Mouse (Mus musculus): Measurements from ENCODE around the gene Kank4. TPM values are rescaled to one million over a fixed set of nuclear protein-coding genes. Genes with fewer than 3 reads are reported as not detected.

The Kank4 gene
- total RNA-seq, 2 experiments from 2014 or later = 1.9 to 4.8 TPM

DNA sequence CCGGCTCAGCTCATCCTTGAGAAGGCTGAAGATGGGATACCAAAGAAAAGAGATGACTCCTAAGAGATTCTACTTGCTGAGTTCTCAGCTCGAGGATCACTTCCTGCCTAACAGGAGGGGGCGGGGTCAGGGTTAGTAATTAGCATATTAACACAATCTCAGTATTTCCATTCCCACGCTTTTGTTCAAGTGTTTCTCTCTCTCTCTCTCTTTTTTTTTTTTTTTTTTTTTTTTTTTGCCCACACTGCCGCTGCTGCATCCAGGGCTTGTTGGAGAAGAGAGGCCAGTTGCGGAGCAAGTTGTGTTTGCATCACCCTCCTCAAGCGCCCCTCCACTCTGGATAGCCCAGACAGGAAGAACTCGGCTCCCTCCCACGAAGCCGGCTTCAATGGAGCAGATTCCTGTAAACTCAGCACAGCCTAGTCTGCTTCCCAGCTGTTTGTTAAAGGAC is 27.5 kb downstream of the Kank4 start:
- no peak for DNase-seq
- intact Hi-C loops (cut with DNase I; ENCODE audit: low total_unique reads) = no loop called here

DNA sequence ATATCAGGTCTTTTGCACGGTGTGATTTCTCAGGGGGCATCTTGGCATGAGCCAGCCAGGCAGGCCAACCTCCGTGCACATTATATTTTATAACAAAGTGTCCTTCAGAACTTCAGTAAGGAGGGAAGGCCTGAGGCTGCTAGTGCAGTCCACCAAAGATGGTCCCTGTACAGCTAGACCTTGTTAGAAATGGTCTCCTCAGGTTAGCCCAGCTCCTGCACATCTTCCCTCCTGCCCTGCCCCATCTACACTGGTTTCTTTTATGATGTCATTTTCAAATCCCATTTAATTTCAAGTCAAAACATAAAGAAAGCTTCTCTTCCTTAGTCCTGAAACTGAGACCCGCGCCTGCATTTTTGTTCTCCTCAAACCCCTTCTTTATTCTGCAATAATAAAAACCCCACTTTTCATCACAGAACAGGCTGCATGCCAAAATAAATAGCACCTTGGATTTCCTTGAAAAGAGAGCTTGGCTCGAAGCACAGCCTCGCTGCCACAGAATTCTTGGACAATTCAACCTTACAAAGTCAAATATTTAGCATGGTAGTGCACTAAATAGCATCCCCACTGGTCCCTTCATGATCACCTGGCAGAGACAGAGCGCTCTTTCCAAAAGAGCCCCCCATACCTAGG is 28.1 kb downstream of the Kank4 start:
- intact Hi-C loops (cut with DNase I; ENCODE audit: low total_unique reads) = no loop called here
- no peak for DNase-seq

DNA sequence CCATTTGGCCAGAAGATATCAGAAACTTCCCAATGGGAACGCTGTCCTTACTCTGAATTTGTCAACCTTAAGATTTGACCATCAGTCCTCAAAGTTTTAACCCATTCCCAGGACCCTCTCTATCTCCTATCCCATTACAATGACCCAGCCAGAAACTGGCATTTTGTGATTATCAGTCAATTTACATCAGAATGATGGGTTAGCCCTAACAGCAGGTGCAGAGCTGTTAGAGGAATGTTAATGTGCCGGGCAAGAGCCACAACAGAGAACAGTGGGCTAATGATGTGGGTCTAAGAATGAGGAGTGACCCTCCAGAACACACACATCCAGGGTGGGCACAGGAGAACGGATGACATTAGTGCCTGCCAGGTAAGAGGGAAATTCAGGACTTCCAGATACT is 31.1 kb downstream of the Kank4 start:
- intact Hi-C loops (cut with DNase I; ENCODE audit: low total_unique reads) = no loop called here

DNA sequence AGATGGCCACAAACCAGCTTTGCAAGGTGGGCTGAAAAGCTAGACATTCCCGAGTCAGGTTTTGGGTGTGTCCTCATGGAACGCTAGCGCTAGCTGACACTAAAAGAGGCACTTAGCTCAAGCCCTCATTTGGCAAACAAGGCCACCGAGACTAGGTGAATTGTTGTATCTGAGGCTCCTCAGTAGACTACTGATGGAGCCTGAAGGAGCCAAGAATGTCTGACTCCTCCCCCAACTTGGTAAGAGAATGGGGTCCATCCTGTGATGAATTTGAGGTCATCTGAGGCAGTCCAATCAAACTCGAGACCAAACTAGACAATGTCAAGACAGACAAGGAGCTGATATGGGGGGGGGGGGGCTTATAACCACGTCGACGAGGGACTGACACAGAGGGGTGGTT is 31.5 kb downstream of the Kank4 start:
- no peak for DNase-seq
- intact Hi-C loops (cut with DNase I; ENCODE audit: low total_unique reads) = no loop called here

More for the DNA sequence above, 31.1 kb downstream of the Kank4 start:
- DNase-seq = no peak

DNA sequence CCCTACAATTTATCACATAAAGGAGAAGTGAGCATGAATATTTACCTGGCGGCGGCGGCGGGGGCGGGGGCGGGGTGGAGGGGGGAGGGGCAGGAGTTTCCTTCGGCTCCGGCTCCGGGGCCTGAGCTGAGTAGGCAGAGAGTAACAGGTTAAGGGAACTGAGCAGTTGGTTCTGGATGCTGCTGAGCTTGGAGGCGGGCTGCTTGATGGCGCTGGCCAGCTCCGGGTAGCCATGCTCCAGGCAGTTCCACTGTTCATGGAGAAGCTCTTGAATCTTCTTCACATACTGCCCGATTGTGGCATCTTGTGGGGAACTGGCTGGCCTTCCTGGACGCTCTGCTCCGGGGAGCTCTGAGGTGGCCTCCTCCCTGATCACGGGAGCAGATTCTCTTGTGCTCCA is 39.1 kb downstream of the Kank4 start:
- DNase-seq = no peak
- intact Hi-C loops (cut with DNase I; ENCODE audit: low total_unique reads) = no loop called here

DNA sequence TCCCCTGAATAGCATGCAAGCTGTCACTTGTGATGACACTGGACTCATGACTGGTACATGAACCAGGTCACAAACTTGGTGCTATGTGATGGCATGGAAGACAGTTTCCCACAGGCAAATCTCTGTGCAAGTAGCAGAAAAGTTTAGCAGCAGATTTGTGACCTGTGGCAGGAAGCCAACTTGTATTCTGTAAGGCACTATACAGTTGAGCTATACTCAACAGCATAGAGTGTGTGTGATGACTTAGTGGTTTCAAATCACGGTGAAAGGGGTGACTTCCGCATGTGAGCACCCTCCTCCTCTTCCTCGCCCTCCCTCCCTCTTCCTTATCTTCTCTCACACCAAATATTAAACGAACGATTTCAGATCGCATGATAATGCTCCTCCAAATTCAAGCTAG is 39.9 kb downstream of the Kank4 start:
- DNase-seq = no peak
- intact Hi-C loops (cut with DNase I; ENCODE audit: low total_unique reads) = no loop called here

DNA sequence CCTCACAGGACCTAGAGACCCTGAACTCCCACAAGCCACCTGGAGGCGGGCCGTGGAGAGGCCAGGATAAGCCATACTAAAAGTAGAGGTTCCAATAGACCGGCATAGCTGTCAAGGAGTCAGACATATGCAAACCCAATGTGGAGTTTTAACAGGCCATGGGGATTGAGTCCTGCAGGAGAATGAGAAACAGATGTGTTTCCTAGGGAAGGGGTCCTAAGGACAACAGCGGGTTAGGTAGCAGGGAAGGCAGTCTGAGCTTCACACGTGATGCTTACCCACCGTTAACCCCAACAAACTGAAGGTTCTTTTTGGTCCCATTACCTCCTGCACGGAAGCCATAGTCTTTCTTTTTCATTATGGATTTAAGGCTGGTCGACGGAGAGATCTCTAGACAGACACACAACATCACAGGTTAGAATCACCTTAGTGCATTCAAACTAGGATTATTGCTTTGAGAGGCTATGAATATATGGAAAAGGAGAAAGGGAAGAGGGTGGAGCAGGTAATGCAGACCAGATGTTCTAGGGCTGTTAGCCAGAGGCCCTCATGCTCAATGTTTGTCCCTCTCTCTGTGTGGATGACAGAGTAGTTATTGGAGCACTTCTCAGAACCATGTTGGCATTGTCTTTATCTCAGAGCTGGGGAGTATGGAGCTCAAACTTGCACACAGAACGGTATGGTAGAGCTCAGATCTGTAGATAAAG is 40.5 kb downstream of the Kank4 start:
- intact Hi-C loops (cut with DNase I; ENCODE audit: low total_unique reads) = no loop called here
- no peak for DNase-seq

DNA sequence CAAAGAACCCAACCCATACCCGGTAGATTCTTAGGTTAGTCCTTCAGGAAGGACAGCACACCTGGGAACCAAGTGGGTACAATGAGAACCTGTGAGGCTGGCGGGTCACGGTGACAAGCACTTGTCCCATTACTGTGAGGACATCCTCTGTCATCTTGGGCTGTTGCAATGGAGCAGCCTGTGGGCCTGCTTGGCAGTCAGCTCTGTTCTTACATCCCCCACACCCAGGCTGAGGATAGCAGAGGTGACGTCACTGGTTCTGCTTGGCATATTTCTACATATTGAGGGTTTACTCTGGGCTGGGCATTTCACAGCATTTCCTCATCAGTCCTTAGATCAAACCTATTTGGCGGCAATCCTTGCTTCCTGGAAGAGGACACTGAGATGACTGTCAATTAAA is 43.6 kb downstream of the Kank4 start:
- no peak for DNase-seq
- intact Hi-C loops (cut with DNase I; ENCODE audit: low total_unique reads) = no loop called here

DNA sequence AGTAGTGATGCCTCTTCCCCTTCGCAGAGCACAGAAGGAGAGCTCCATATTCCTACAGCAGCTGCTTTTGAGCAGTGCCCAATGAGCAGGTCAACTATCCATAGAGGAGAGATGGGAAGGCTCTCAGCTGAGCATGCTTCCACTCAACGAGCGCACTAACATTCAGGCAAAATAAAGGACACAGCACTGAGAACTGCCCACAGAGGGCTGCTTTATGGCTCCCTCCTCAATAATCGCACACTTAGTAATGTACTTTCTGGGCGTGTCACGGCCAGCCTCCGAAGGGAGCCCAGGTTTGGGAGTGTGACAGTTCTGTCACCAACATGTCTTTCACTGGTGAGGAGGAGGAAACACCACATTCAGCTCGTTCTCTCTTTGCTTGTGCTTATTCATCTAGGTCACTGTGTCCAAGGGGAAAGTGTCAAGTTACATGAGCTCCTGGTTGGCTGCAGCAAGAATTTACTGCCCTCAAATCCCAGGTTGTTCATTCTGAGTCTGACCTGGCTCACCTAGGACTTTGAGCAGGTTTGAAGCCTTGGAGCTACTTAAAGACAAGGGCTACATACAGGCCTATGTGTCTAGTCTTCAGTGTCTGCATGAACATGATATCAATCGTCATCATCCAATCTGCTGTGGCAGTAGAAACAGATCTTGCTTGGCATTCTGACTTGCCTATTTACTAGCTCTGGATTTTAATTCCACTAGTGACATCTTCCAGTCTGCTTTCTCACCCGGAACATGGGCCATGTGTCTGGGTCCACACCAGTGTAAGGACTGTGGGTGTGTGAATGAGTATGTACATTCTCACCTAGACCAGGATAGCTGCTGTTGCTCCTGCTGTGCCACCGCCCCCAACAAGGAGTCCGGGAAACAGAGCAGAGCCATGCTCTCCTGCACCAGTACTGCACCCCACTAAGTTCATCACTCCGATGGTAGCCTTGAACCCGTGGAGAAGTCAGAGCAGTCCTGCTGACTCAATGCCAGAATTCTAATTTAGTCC is 49.9 kb downstream of the Kank4 start:
- intact Hi-C loops (cut with DNase I; ENCODE audit: low total_unique reads) = no loop called here
- DNase-seq = no peak

DNA sequence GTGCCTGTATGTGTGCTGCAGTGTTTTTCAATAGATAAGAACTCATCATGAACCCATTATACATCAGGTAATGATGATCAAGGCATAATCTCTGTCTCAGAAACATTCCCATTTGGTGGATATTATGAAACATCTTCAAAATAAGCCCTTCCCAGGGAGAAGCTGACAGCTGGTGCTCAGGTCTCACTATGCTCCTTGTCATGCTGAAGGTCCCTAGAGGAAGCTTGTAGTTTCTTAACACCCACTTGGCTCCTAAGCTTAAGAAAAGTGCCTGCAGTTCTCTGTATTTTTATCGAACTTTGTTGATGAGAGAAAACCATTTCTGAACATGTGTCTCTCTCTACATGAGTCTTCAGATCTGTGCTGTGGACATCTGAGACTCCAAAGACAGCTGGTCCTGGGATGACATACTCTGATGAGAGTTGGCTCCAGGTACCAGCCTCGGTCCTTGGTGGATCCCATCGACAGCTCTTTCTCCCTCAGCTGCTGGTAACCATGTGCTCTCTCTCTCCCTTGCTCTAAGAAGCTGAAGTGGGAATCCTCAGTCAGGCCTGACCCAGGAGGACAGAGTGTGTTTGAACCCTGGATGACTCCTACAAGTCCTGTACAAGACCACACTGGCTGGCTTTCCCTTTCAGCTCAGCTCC is 58.3 kb downstream of the Kank4 start:
- no peak for DNase-seq
- intact Hi-C loops (cut with DNase I; ENCODE audit: low total_unique reads) = no loop called here

DNA sequence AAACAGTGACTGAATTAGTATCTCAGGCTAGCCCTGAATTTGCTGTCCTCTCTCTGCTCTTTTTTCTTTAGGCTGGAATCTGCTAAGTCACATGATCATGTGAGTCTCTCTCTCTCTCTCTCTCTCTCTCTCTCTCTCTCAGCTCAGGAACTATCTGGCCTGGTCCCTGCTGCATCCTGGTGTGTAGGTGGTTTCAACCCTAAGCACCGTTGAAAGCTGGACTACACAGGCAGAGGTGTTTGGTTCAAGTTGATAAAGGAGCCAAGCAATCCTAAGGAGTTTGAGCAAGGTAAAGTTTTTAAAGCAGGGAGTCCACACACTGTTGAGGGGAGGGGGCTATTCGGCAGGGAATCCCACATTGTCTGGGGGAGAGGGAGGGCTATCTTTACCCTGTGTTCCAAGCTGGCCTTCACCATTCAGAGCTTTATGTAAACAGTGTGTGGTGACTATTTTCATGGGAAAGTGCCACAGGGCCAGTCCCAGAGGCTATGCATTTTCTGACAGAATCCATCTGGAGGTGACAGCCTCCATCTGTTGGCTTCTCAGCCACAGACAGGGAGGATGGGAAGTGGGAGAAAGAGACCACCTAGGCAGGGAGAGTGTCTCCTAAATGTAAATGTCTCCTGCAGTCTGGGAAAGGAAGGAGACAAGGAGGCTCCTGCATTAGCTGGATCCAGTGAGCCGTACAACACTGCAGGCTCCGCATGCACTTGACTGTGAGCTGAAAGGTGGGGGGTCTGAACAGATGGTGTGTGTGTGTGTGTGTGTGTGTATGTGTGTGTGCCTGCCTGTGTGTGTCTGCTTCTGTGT is 59.1 kb downstream of the Kank4 start:
- no peak for DNase-seq
- intact Hi-C loops (cut with DNase I; ENCODE audit: low total_unique reads) = no loop called here

DNA sequence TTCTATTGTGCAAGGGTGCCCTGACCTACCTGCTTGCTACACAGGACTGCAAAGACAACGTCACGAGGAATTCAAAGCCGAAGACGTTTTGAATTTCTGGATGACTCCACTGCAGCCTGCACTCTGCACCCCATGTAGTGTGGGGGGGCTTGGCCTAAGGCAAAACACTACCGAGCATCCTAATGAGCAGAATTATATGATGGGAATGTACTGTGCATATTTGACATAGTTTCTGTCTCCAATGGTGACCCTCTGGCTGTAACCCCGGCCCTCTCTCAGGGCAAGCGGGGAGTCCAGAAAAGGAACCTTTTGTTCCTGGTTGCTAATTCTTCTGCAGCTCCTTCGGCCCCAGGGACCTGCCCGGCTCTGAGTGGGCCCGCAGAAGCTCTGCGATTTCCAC is 61.2 kb downstream of the Kank4 start:
- intact Hi-C loops (cut with DNase I; ENCODE audit: low total_unique reads) = no loop called here
- DNase-seq = no peak

DNA sequence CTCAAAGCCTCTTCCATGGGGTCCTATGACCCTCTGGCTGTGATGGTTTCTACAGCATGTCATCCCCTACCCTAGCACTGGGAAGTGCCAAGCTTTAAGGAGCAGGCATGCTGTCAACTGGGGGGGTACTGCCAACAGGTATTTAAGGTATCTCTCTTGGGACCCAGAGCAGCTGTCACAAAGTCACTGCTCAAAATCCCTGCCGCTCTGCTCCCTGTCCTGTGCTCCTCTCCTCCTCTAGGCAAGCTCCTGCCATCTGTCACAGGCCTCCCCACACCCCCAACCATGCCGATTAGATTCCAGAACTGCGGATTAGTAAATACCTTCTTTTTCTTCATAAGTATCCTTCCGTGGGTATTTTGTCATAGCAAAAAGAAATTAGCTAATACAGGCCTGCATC is 62.9 kb downstream of the Kank4 start:
- no peak for DNase-seq
- intact Hi-C loops (cut with DNase I; ENCODE audit: low total_unique reads) = no loop called here

DNA sequence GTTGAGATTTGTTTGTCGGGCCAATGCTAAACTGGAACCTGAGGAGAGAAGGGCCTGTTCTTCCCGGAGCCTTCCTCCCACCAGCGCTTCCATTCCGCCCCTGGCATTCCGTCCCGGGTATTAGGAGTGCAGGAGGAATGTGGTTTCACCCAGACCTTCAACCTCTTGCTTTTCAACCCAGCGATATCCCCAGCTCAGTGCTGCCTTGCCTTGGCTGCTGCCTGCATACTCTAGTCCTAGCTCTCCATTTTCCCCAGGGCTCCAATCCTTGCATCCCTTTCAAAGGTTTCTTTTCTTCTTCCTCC is 73.5 kb downstream of the Kank4 start:
- intact Hi-C loops (cut with DNase I; ENCODE audit: low total_unique reads) = no loop called here
- DNase-seq = no peak

DNA sequence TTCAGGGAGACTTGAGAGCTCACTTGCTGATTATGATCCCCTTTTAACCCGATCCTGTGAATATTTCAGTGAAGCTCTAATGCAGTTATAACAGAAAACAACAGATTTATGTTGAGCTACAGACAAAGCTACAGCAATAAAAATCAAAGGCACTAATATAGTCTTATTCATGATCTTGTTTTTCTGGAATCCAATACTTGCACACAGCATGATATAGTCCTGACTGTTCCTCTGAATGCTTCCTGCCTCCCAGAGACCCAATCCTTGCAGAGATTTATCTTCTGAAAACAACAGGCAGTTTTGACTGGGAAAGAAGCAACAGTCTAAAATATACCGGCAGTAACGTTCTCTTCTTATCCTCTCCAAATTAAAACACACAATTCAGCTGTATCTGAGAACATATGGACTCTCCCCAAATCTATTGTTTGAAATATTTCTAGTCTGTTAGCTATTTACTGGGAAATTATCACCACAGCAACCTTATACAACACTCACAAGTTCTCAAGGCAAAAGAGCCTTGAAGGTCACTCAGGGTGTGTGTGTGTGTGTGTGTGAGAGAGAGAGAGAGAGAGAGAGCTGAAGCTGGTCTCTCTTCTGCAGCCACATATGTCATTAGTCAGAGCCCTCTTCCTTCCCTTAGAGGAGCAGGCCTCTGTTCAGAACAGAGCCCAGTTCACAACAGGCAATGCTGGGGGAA is 74.0 kb downstream of the Kank4 start:
- DNase-seq = no peak
- intact Hi-C loops (cut with DNase I; ENCODE audit: low total_unique reads) = no loop called here

DNA sequence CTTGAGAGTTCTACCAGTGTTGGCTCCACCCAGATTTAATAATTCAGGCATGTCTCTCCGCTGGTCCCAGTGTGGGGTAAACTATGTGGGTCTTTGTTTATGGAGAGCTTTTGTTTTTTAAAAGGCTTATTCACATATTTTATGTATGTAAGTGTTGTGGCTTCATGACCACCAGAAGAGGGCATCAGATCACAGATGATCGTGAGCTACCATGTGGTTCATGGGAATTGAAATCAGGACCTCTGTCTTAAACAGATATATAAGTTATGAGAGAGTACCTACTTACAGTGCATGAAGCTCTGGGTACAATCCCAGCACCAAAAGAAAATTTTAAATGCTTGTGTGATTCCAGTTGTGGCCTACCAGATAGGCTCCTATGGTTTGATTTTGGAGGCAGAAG is 77.6 kb downstream of the Kank4 start:
- no peak for DNase-seq
- intact Hi-C loops (cut with DNase I; ENCODE audit: low total_unique reads) = loop anchor here (5.0 kb wide), 1 partner anchor 148 kb away; no protein-coding TSS in a partner anchor

DNA sequence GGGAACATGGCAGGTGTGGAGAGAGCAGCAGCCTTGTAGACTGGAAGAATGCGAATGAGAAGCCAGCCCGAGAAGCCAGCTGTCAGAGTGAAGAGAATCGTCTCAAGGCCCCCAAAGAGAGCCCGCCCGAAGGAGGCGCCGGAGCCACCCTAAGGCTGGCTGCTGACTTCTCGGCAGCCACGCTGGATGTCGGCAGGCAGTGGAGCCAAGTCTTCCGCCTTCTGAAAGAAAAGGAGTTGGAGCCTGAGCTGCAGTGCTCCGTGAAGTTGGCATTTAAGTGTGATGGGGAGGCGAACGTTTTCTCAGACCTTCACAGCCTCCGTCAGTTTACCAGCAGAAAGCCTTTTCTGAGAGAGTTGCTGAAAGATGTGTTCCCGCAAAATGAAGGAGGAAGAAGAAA is 83.7 kb downstream of the Kank4 start:
- DNase-seq = no peak
- intact Hi-C loops (cut with DNase I; ENCODE audit: low total_unique reads) = no loop called here

DNA sequence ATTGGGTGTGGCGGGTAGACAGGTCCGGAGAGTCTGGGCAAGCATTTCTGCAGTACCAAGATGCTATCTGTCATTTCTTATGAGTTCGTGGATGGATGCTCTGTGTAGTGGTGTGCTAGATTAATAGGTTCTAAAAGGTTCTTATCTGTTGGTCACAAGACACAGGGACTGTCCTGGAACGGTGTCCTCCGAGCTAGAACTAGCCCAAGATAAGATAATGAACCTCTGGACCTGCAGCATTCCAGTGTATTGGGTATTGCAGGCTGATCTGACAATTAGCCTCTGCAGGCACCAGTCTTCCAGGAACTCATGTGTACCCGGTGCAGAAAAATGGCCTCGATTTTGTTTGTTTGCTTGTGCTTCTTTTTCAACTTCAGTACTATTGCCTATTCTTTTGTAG is 88.6 kb downstream of the Kank4 start:
- DNase-seq = no peak
- intact Hi-C loops (cut with DNase I; ENCODE audit: low total_unique reads) = no loop called here

DNA sequence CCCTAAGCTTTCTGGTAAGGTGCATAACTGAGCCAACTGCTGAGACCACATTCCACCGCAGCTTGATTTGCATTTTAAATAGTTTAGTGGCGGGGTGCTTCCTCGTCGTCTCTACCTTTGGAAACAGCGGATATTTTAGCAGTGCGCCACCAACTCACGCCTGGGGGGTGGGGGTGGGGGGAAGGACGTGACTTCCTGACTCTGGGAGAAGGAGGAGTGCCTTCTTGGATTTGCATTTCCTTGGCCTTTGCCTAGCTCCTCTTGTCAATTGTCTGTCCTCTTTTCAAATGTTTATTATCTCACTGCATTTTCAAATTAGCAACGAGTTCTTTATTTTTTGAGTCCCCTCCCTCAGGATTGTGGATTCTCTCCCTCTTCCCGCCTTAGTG is 89.4 kb downstream of the Kank4 start:
- DNase-seq = no peak
- intact Hi-C loops (cut with DNase I; ENCODE audit: low total_unique reads) = no loop called here
